Mouse (Mus musculus) heart, postnatal 4 days (tissue): ENCODE data around the gene Xpo5. TPM values are rescaled to one million over a fixed set of nuclear protein-coding genes. Genes with fewer than 3 reads are reported as not detected.

Experiments
- DNase-seq: peaks from one replicate; pipeline ENCODE4 v3.0.0; 2021
- total RNA-seq, 2 experiments: library from RNA; stranded (reverse); gene quantifications; 2 replicates each; pipeline ENCODE4 v1.2.3; 2021

Xpo5 gene
- 10 to 100 TPM; 26.9 to 28.7 TPM for total RNA-seq

GRCm38 (mm10) chr17:46202421-46203071 is at the start of gene Xpo5, which contains the start of gene Polh:
Gene Xpo5, plus strand, starts transcription at chr17:46202782.
Gene Polh, minus strand, starts transcription at chr17:46202645.
- peak; percentile 95 for DNase-seq

GRCm38 (mm10) chr17:46152847-46153782 is 49.5 kb upstream of the Xpo5 start, which contains the start of gene Mad2l1bp:
Gene Mad2l1bp, minus strand, starts transcription at chr17:46153553.
- peak; percentile 92 for DNase-seq

- no peak for DNase-seq
These were observed 48.2 kb upstream of the Xpo5 start for GRCm38 (mm10) chr17:46154336-46154735.

GRCm38 (mm10) chr17:46156680-46157079 is 45.9 kb upstream of the Xpo5 start:
- DNase-seq: no peak

GRCm38 (mm10) chr17:46157131-46157530 is 45.5 kb upstream of the Xpo5 start:
- DNase-seq: no peak

GRCm38 (mm10) chr17:46159236-46159635 is 43.3 kb upstream of the Xpo5 start:
- no peak for DNase-seq

GRCm38 (mm10) chr17:46160090-46160662 is 42.4 kb upstream of the Xpo5 start:
- DNase-seq: peak; percentile 96

GRCm38 (mm10) chr17:46160686-46161085 is 41.9 kb upstream of the Xpo5 start, which contains the start of gene Gtpbp2:
Gene Gtpbp2, plus strand, starts transcription at chr17:46161032.
- DNase-seq: peak; percentile 95

- DNase-seq: no peak
These were observed 41.4 kb upstream of the Xpo5 start for GRCm38 (mm10) chr17:46161179-46161578.

GRCm38 (mm10) chr17:46161710-46162109 is 40.9 kb upstream of the Xpo5 start:
- DNase-seq: no peak

- no peak for DNase-seq
These were observed 40.0 kb upstream of the Xpo5 start for GRCm38 (mm10) chr17:46162551-46162950.

GRCm38 (mm10) chr17:46162951-46163421 is 39.6 kb upstream of the Xpo5 start:
- DNase-seq: no peak

GRCm38 (mm10) chr17:46164301-46164700 is 38.3 kb upstream of the Xpo5 start:
- DNase-seq: no peak

- DNase-seq: no peak
These were observed 37.8 kb upstream of the Xpo5 start for GRCm38 (mm10) chr17:46164791-46165190.

- DNase-seq: no peak
These were observed 37.1 kb upstream of the Xpo5 start for GRCm38 (mm10) chr17:46165460-46165859.

GRCm38 (mm10) chr17:46166270-46166669 is 36.3 kb upstream of the Xpo5 start:
- DNase-seq: no peak

GRCm38 (mm10) chr17:46167014-46167413 is 35.6 kb upstream of the Xpo5 start:
- peak; percentile 62 for DNase-seq

GRCm38 (mm10) chr17:46168318-46168717 is 34.3 kb upstream of the Xpo5 start:
- peak; percentile 32 for DNase-seq

- no peak for DNase-seq
These were observed 33.8 kb upstream of the Xpo5 start for GRCm38 (mm10) chr17:46168768-46169167.

GRCm38 (mm10) chr17:46170538-46170937 is 32.0 kb upstream of the Xpo5 start:
- no peak for DNase-seq

GRCm38 (mm10) chr17:46182273-46182672 is 20.3 kb upstream of the Xpo5 start:
- DNase-seq: no peak

GRCm38 (mm10) chr17:46188829-46189228 is 13.8 kb upstream of the Xpo5 start:
- no peak for DNase-seq

- peak; percentile 6 for DNase-seq
These were observed 1.4 kb upstream of the Xpo5 start for GRCm38 (mm10) chr17:46201151-46201550.
